Mouse (Mus musculus) brain, adult 2 months (tissue): Measurements from ENCODE around the gene A630089N07Rik.
A peak's percentile ranks its signal among the peaks of the same experiment; 100 is the strongest.
"Not testable (repeated sequence)": the region's sequence is repeated elsewhere in the genome, so short reads cannot be mapped to it uniquely, and the experiment has no call there.

ENCODE experiments used
- DNase-seq: peaks from one replicate; pipeline ENCODE4 v3.0.0; 2011; ENCODE audit warnings: low read depth, low spot score

A630089N07Rik gene

DNA sequence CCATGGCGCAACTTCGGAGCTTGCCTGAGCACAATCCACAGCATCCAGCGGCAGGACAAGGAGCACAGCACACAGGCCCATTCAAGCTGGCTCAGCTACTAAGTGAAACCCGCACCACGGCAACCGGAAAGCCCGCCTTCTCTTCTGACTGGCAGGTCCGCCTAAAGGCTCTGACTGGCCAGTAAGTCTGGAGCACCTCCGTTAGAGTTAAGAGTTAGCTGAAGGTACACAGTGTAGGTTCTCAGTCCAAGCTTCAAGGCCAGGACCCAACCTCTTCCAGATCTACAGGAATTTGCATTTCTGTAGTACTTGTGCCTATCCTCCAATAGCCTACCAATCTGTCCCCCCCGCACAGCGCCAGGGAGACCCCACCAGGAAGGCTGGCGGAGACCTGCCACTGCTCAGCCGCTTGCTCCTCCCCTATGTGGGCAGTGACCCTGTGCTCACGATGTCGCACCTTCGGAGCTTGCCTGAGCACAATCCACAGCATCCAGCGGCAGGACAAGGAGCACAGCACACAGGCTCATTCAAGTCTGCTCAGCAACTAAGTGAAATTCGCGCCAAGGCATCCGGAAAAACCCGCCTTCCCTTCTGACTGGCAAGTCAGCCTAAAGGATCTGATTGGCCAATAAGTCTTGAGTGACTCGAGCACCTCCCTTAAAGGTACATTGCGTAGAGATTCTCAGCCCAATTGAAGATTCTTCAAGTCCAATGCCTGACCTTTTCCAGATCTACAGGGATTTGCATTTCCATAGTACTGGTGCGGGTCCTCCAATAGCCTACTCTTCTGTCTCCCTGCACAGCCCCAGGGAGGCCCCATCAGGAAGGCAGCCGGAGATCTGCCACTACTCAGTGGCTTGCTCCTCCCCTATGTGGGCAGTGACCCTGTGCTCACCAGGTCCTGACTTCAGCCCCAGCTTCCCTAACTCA lies at the start of gene A630089N07Rik:
Gene A630089N07Rik (minus strand): TSS at position 562 of the 930 bp plus-strand sequence.
- DNase-seq: peak; percentile 93

DNA sequence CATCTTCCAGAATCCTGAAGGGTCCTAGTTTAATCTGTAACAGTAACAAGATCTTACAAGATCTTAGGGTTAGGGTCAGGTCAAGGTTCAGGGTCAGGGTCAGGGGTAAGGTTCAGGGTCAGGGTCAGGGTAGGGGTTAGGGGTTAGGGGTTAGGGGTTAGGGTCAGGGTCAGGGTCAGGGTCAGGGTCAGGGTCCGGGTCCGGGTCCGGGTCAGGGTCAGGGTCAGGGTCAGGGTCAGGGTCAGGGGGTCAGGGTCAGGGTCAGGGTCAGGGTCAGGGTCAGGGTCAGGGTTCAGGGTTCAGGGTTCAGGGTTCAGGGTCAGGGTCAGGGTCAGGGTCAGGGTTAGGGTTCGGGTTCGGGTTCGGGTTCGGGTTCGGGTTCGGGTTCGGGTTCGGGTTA lies 24.9 kb upstream of the A630089N07Rik start:
- DNase-seq: no peak

DNA sequence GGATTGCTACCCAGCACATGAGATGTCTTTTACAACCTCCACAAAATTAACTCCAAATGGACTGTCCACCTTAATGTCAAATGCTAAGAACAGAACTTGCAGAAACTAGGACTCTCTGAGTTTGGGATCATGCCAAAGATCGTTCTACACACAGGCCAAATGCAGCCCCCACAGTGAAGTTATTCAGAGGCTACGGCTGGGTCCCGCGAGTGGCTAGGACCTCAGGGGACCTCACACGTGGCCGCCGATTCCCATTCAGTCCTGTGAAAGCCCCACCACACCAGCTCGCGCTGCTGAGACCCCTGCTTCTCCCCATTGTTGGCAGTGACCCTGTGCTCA lies 731 bp downstream of the A630089N07Rik start:
- peak; percentile 13 for DNase-seq

DNA sequence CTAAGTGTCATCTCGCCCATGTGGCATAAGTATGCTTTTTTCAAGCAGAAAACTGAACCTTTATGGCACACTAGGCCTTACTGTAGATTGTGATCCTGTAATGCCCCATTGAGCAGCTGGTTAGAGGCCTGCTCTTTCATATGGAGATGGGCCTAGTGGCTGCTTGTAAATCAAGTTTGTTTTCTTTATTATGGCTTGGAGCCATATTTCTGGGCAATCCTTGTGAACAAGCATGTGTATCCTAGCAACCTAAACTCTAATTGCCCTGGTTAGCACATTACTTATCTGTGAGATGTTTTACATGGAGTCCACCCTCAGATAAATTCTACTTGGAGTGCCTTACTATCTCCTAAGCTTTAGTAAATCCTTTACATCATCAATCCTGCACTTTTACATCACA lies 1.1 kb downstream of the A630089N07Rik start:
- DNase-seq: peak; percentile 8

DNA sequence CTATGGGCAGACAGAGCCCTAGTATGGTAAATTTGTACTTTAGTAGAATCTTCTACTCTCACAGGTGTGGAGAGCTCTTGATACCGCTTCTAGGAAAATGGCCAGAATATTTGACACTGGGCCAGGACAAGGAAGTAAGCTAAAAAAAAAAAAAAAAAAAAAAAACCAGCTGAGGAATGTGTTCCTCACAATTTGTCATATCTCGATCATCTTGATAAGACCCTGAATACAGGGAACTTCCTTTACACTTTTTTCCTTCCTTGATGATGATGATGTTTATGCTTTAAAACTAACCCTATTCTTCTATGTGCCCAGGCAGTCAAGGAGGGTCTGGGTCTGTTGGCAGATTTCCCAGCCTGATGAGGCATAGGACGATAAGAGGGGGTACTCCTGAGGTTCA lies 2.9 kb downstream of the A630089N07Rik start:
- peak; percentile 1 for DNase-seq

DNA sequence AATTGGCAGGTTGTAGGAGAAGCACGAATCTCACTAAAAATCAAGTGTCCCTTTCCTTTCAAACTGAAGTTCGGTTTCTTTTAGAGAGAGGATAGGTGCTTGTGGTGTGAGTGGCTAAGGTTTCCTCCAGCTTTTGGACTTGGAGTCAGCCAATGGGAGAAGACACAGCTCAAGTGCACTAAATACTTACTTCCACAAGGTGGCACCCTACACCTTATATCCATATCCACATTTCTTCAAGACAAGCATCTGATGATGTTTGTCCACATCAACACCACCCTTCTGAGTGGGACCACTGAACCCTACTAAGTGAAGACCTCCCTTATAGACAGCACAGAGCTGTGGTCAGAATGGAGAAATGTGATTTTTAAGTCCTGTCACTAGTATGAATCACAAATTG lies 40.6 kb downstream of the A630089N07Rik start:
- DNase-seq: peak; percentile 53

DNA sequence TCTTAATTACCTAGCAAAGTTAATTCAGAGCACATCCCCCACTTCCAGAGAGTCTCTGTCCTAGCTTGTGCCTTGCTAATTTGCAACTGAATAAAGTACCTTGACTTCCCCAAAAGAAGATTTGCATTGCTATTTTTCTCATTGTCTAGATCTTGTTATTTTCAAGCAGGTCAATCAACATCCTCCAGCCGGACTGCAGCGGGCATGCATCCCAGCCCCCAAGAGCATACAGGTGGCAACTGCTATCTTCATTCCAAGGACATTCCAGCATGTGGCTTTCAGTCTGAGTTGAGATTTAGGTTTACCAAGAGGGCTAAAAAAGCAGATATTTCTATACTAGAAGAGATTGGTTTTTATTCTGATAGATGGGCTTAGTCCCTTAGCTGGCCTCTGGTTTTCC lies 47.3 kb downstream of the A630089N07Rik start:
- DNase-seq: not testable (repeated sequence)

DNA sequence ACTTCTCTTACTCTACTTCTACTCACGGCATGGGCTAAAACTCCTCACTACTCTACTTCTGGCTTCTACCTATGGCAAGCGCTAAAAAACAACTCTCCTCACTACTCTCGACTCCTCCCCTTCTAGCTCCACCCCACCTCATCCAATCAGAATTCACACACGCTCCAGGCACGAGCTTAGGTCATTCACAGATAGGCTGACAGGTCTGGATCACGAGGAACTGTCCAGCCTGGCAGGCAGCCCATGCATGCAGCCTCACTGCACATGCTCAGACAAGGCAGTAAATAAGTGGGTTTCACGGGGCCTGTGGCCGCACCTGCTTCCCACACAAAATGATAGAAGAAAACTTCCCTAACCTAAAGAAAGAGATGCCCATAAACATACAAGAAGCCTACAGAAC lies 56.1 kb downstream of the A630089N07Rik start:
- not testable (repeated sequence) for DNase-seq

DNA sequence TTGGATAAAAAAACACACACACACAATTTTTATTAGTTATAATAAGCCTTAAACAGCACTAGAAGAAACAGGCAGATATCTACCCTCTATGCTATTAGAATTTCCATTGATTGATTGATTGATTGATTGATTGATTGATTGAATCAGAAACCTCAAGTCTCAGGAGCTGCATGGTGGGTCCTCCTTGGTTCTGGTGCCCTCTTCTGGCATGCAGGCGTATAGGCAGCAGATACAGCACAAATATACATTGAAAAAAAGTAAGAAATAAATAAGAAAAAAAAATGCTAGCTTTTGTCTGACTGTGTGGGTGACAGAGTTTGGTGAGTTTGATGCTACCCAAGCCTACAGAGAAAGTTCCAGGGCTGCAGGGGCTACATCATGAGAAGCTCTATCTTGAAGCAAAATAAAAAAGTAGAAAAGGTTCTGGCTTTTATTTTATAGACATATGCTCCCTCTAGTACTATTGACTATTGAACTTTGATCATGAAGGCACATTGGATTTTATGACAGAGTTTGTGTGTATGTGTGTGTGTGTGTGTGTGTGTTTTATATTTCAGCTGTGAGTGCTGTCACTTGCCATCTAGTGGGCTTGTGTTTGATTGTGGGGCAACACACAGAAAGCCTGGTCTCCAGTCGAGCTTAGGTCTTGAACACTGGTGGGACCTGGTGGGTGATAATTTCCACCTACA lies 59.4 kb downstream of the A630089N07Rik start:
- peak; percentile 27 for DNase-seq

DNA sequence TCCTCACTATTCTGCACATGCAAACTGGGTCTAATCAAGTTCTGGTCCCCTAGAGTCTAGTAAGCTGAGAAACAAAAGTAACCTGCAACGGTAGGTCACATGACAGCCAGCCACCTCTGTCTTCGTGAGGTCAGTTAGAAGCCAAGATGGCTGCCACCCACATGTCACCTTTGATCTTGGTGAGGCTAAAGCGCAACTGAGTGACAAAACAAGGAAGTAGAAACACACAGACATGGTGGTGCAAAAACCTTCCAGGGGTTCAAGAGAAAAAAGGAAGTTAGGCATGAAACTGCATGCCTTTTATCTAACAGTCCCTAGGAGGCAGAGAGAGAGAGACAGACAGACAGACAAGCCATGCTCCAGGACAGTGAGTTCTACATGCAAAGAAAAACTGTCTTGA lies 60.2 kb downstream of the A630089N07Rik start:
- no peak for DNase-seq

DNA sequence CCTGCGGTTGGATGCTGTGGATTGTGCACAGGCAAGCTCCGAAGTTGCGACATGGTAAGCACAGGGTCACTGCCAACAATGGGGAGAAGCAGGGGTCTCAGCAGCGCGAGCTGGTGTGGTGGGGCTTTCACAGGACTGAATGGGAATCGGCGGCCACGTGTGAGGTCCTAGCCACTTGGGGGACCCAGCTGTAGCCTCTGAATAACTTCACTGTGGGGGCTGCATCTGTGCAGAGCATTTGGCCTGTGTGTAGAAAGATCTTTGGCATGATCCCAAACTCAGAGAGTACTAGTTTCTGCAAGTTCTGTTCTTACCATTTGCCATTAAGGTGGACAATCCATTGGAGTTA lies 84.9 kb downstream of the A630089N07Rik start:
- not testable (repeated sequence) for DNase-seq

DNA sequence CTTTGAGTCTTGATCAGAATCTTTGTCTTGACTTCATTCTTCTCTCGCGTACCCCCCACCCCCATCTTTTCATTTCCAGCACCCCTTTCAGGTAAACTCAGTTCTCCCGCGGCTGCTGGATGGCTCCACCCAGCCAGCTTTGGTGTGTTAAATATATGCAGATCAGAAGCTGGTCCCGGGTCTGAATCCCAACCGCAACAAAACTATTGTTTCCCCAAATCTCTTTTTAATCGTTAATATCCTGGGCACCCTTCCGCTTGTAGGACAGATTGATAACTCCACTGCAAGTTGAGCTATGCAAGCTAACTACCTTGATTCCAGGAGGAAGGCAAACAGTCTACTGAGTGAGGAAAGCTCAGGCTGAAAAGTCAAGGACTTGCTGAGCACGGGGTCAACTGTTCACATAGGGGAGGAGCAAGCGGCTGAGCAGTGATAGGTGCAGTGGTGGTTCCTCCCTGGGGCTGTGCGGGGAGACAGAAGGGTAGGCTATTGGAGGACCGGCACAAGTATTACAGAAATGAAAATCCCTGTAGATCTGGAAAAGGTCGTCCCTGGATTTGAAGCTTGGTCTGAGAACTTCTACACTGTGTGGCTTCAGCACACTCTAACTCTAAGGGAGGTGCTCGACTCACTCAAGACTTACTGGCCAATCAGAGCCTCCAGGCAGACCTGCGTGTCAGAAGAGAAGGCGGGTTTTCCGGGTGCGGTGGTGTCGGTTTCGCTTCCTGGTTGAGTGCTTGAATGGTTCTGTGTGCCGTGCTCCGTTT lies 85.5 kb downstream of the A630089N07Rik start, which contains the start of gene B230307C23Rik:
Gene B230307C23Rik (plus strand): TSS at position 700 of the 767 bp plus-strand sequence.
- DNase-seq: peak; percentile 95

DNA sequence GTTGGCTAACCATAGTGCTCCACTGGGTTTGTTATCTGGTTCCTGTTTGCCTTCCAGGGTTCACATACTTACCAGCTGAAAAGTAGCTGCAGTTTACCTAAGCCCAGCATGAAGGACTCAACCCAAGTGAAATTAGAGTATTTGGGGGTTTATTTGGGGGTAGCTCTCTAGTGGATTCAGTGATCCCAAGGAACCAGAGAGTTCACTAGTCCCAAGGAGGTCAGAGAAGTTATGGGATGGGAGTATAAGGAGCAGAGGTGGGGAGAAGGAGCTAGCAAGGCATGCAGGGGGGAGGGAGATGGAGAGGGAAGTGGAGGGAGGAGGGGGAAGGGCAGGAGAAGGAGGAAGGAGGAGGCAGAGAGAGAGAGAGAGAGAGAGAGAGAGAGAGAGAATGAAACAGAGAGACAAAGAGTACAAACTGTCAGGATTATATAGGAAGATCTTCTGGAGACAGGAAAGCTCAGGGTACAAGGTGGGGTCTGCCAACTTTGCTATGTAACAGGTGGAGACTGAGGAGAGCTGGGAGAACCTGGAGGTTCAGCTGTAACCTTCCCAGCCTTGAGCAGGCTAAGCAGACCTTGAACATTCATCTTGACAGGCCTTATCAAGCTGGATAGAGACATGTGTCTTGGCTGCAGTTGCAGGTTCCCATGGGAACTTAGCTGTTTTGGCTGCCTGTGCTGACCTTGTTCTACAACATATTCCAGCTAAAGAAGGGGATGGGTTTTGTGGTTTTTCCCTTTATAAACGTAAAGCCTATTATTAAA lies 86.2 kb downstream of the A630089N07Rik start:
- DNase-seq: peak; percentile 12

DNA sequence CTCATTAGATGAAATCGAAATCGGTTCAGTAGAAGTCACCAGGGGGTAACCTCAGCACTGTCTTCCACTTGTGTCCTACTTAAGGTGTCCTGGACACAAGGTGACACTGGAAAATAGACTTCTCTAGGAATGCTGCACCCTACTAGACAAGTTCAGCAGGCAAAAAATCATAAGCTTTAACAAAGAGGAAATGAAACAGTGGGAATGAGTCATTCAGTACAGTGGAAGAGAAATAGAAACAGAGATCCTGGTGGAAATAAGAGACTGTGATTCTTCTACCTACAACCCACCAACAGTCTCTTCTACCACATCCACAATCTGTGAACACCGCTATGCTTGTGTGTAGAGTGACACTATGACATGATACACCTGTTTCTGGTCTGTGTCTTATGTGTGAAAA lies 89.8 kb downstream of the A630089N07Rik start:
- not testable (repeated sequence) for DNase-seq

DNA sequence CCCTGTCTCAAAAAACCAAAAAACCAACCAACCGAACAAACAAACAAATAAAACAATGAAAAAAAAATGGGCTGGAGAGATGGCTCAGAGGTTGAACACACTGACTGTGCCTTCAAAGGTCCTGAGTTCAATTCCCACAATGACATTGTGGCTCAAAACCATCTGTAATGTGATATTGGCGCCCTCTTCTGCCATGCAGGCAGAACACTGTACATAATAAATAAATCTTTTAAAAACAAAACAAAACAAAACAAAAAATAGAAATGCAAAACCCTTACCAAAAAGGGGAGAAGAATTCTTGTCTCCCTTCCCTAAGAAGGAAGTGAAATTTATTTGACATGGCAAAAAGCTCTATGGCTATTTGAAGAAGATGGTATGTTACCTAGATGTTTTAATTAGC lies 90.7 kb downstream of the A630089N07Rik start:
- no peak for DNase-seq

DNA sequence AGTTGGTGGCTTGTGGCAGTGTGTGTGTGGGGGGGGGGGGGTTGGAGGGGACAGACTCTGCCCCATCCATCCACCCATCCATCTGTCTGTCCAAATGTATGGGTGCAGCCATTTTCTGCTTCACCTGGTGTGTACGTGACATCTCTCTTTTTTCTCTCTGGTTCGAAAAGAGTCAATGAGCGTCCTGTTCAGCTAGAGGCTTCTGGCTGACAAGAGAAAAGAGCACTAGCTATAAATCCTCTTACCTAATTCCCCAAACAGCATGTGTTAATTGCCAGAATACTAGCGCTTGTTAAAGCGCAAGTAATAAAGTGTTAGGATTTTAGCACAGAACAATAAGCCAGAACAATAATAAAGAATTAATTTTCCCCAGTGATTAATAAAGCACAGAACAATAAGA lies 97.7 kb downstream of the A630089N07Rik start:
- no peak for DNase-seq

DNA sequence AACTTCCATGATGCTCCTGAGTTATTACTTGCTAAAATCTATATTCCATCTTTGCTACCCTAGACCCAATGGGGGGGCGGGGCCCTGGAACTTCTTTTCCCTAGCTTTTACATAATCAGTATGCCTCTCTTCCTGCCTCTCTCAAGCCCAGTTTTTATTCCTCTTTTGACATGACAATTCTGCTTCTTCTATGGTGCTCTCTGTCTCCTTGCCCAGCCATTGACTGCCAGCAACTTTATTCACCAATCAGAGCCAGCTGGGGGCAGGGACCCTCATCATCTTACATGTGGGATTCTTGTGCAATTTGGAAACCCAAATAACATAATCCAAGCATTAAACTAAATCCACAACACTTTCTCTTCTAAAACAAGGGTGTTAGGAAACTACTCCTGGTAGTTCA lies 100.9 kb downstream of the A630089N07Rik start:
- no peak for DNase-seq

DNA sequence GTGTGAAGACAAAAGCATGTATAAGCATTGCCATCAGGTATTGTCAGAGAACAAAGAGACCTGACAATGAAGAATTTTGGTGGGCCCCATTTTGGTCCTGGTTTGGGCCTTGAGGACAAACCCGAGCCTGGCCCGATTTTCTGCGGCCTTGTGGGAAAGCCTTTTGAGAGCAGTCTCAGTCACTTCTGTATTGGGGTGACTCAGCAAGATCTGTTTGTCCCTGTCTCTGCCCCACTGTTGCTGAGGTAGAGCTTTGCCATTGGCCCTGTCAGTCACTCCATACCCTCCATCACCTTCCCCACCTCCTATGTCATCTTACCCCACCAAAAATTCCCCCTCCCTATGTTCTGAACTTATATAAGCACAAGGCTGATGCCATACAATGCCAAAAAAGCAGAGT lies 104.5 kb downstream of the A630089N07Rik start:
- DNase-seq: no peak

DNA sequence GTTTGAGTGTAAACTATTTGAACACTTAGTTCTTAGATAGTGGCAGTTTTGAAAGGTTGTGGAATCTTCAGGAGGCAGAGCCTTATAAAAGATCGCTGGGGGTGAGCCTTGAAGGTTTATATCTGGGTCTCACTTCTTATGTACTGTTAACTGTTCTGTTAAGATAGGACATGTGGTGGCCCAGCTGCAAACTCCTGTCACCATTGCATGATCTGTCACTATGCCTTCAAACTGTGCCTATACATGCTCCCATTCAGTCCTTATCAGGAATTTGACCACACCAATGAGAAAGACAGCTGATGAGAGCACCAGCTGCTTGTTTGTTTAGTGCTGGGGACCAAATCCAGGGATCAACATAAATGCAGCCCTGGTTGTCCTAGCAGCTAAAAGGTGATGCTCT lies 105.0 kb downstream of the A630089N07Rik start:
- DNase-seq: no peak

DNA sequence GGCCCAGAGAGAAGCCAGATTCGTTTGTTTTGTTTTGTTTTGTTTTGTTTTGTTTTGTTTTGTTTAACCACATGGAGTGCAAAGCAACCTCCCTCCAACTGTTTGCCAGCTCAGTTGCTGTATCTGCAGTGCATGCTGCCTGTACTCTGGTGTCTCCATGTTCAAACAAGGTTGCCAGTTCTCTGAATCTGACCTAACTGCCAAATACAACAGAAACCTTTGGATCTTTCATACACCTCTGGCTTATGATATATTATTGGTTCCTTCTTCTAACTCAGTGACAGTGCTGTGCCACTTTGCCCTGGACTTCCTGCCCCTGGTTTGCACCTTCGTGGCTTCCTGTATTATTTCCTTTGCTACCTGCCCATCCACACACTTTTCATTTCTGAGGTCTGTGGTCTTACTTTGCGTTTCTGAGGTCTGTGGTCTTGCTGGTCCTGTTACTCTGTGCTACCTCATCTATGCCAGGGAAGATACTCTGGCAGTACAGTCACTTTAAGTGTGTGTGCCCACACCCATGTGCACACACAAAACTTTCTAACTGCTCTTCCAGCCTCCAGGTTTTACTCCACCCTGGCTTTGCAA lies 118.2 kb downstream of the A630089N07Rik start:
- no peak for DNase-seq
